In the genomic region with DNA sequence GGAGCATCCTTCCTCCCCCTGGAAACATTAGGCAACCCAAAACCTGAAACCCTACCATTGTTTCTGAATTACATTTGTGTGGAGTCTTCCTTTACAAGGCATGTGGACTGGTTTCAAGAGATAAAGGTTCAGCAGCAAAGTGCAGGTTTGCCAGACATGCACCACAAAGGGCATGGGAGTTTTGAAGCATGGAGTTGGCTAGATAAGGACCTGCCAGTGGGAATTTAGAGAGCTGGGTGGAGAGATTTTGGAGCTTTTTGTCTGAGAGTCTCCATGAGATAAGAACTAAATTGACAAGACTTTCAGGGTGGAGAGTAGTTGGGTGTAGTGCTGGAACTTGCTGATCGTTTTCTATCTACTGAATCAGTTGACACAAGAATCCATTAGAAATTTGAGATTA, we compare ENCODE assay signal across 23 mouse cellular contexts.
DNase-seq lines count a peak whose midpoint lies in the region; ATAC-seq and TF ChIP-seq lines count a peak whose summit lies in the region.
"Had no signal": no experiment of that assay in that cellular context is flagged by ENCODE, and none has a peak within 500 bp of the region (broad histone marks: within the 10 kb centered on the region; RNA-seq: fewer than 3 reads in every experiment).

No protein-coding gene starts in this region.

- no peak for TF ChIP-seq POLR2A in MEL (IDR thresholded peaks at IDR 0.05; ENCODE audit: control insufficient read depth in 1 of 2, insufficient read depth in 1 of 2, low read depth in 1 of 2, low read length in 2 of 2, poor library complexity in 1 of 2)

- no peaks in the 10 kb centered on the region for H3K36me3 ChIP-seq in liver, embryonic 11.5 days (ENCODE audit: control insufficient read depth, insufficient read depth, low read length)
- H3K36me3 ChIP-seq in liver, postnatal 0 days (replicated peaks; ENCODE audit: insufficient read depth, low read length): no peaks in the 10 kb centered on the region
- H3K36me3 ChIP-seq in MEL (ENCODE audit: control insufficient read depth in 1 of 2, insufficient read depth in 2 of 2, low read length in 2 of 2): no peaks in the 10 kb centered on the region
- no peaks in the 10 kb centered on the region for H3K36me3 ChIP-seq in forebrain, embryonic 15.5 days
- H3K36me3 ChIP-seq: G1E had no signal

- H3K27me3 ChIP-seq in liver, embryonic 11.5 days (replicated peaks; ENCODE audit: control insufficient read depth, insufficient read depth, low read length): no peaks in the 10 kb centered on the region
- H3K27me3 ChIP-seq in liver, postnatal 0 days (ENCODE audit: insufficient read depth, low read length): no peaks in the 10 kb centered on the region
- H3K27me3 ChIP-seq in MEL (ENCODE audit: control insufficient read depth in 1 of 2, insufficient read depth in 2 of 2, low read length in 2 of 2): no peaks in the 10 kb centered on the region
- H3K27me3 ChIP-seq in forebrain, embryonic 15.5 days: no peaks in the 10 kb centered on the region
- H3K27me3 ChIP-seq: CH12.LX, Patski had no signal

- TF ChIP-seq CTCF in liver, postnatal 0 days (IDR thresholded peaks at IDR 0.05; ENCODE audit: low read depth): no peak
- TF ChIP-seq CTCF in MEL (IDR thresholded peaks at IDR 0.05 in 2 of 3, conservative IDR thresholded peaks at IDR 0.05 in 1 of 3; ENCODE audit: control insufficient read depth in 1 of 3, insufficient read depth in 1 of 3, low read depth in 2 of 3, low read length in 3 of 3, poor library complexity in 1 of 3, severe bottlenecking in 1 of 3): no peak

- no peak overlapping the region for H3K4me3 ChIP-seq in liver, embryonic 11.5 days (ENCODE audit: low read depth, low read length)
- H3K4me3 ChIP-seq in liver, postnatal 0 days (ENCODE audit: low read depth, low read length): no peak overlapping the region
- H3K4me3 ChIP-seq in MEL (ENCODE audit: control insufficient read depth in 1 of 2, insufficient read depth in 1 of 2, low read depth in 2 of 2, low read length in 2 of 2): no peak overlapping the region
- no peak overlapping the region for H3K4me3 ChIP-seq in forebrain, embryonic 15.5 days

- H3K9ac ChIP-seq in liver, embryonic 11.5 days (ENCODE audit: low read depth, low read length): no peak overlapping the region
- no peak overlapping the region for H3K9ac ChIP-seq in liver, postnatal 0 days (replicated peaks)
- H3K9ac ChIP-seq in MEL (ENCODE audit: control insufficient read depth, low read depth, low read length, poor library complexity, severe bottlenecking): no peak overlapping the region
- no peak overlapping the region for H3K9ac ChIP-seq in forebrain, embryonic 15.5 days (replicated peaks)

- H3K27ac ChIP-seq in liver, embryonic 11.5 days (ENCODE audit: low read depth, low read length): no peak overlapping the region
- H3K27ac ChIP-seq in liver, postnatal 0 days (ENCODE audit: low read depth): no peak overlapping the region
- no peak overlapping the region for H3K27ac ChIP-seq in MEL (ENCODE audit: control insufficient read depth, low read depth, low read length)
- H3K27ac ChIP-seq in forebrain, embryonic 15.5 days (replicated peaks): no peak overlapping the region

- no peaks in the 10 kb centered on the region for H3K9me3 ChIP-seq in liver, embryonic 11.5 days (ENCODE audit: control insufficient read depth, low read length)
- H3K9me3 ChIP-seq in liver, postnatal 0 days (ENCODE audit: low read length): no peaks in the 10 kb centered on the region
- H3K9me3 ChIP-seq in MEL (replicated peaks; ENCODE audit: insufficient read depth, low read length): no peaks in the 10 kb centered on the region
- H3K9me3 ChIP-seq in forebrain, embryonic 15.5 days: no peaks in the 10 kb centered on the region
- H3K9me3 ChIP-seq: G1E had no signal

- 39% methylated on average over 1 of the region's 1 CpGs for WGBS in liver, embryonic 11.5 days
- 37% methylated on average over 1 of the region's 1 CpGs for WGBS in liver, postnatal 0 days (ENCODE audit: insufficient replicate concordance)
- 69% methylated on average over 1 of the region's 1 CpGs for whole genome bisulfite sequencing in forebrain, embryonic 15.5 days

- TF ChIP-seq RAD21 in MEL (IDR thresholded peaks at IDR 0.05; ENCODE audit: low read depth, low read length): no peak

- DNase-seq in liver, embryonic 11.5 days (ENCODE audit: low spot score): no peak
- DNase-seq in liver, postnatal 0 days: no peak
- DNase-seq in MEL (ENCODE audit: low read depth, low spot score): peak; percentile 25
- peak; percentile 32 for DNase-seq in MEL-GATA-1-ER (ENCODE audit: extremely low read depth, low read depth)
- no peak for DNase-seq in layer of hippocampus, postnatal 10 days (ENCODE audit: low spot score in 2 of 2)
- DNase-seq: adrenal gland, adult 2 months; adrenal gland, adult 8-10 months; adrenal gland, postnatal 10 days; adrenal gland, postnatal 14 days; adrenal gland, postnatal 25 days; adrenal gland, postnatal 36 days; B cell, adult 2 months; cerebellum, adult 11 months; cerebellum, adult 11-12 months; cerebellum, adult 18-20 months; cerebellum, adult 2 months; cerebellum, adult 8-10 months had no signal

- peak; percentile 36; the same call in 1 of the 2 replicates for ATAC-seq in liver, embryonic 11.5 days (replicated peaks; ENCODE audit: low FRiP score)
- ATAC-seq in liver, postnatal 0 days: no peak
- ATAC-seq in forebrain, embryonic 15.5 days (replicated peaks): no peak
- ATAC-seq: activated CD4-positive, CD25-positive, alpha-beta regulatory T cell, adult 4 months; CD4-positive, CD25-positive, alpha-beta regulatory T cell, adult 4 months; Patski had no signal

- H3K79me2 ChIP-seq in MEL (ENCODE audit: control insufficient read depth, insufficient read depth, low read length, poor library complexity): no peaks in the 10 kb centered on the region

- H3K4me2 ChIP-seq in liver, embryonic 11.5 days: no peak overlapping the region
- no peak overlapping the region for H3K4me2 ChIP-seq in liver, postnatal 0 days (ENCODE audit: low read depth, low read length)
- no peak overlapping the region for H3K4me2 ChIP-seq in forebrain, embryonic 15.5 days (replicated peaks)

- H3K4me1 ChIP-seq in liver, embryonic 11.5 days (replicated peaks; ENCODE audit: control insufficient read depth, insufficient read depth, low read length): no peaks in the 10 kb centered on the region
- no peaks in the 10 kb centered on the region for H3K4me1 ChIP-seq in liver, postnatal 0 days (ENCODE audit: insufficient read depth)
- peaks cover 0 to 3% of the 10 kb centered on the region in 2 experiments; a peak in 1 of 4 replicates for H3K4me1 ChIP-seq in MEL (ENCODE audit: control insufficient read depth in 1 of 2, insufficient read depth in 2 of 2, low read length in 2 of 2)
- H3K4me1 ChIP-seq in forebrain, embryonic 15.5 days: no peaks in the 10 kb centered on the region

- TF ChIP-seq EP300 in liver, postnatal 0 days (IDR thresholded peaks at IDR 0.05; ENCODE audit: low read depth): no peak
- TF ChIP-seq EP300 in MEL (IDR thresholded peaks at IDR 0.05; ENCODE audit: low read depth in 1 of 2, low read length in 2 of 2): peak; percentile 51 to 76; a peak in 3 of 4 replicates

TF ChIP-seq in MEL, 35 proteins besides CTCF, POLR2A, EP300 and RAD21:
- peak; percentile 47; the same call in 1 of the 2 replicates for TF ChIP-seq GATA1 (IDR thresholded peaks at IDR 0.05; ENCODE audit: low read depth, low read length)
- TF ChIP-seq TAL1 (IDR thresholded peaks at IDR 0.05; ENCODE audit: low read length): 0 out of 2 replicates have a peak, but pooled peaks have one; percentile 23
- TF ChIP-seq MXI1 (IDR thresholded peaks at IDR 0.05; ENCODE audit: low read depth, low read length): 0 out of 2 replicates have a peak, but pooled peaks have one; percentile 34
- TF ChIP-seq NRF1 (IDR thresholded peaks at IDR 0.05; ENCODE audit: insufficient read depth, low read depth, low read length, poor library complexity, severe bottlenecking): no peak
- peak; percentile 37; the same call in 1 of the 2 replicates for TF ChIP-seq RCOR1 (IDR thresholded peaks at IDR 0.05; ENCODE audit: low read depth, low read length)
- no peak for TF ChIP-seq USF2 (IDR thresholded peaks at IDR 0.05; ENCODE audit: borderline replicate concordance in 1 of 2, insufficient read depth in 1 of 2, low read depth in 1 of 2, low read length in 2 of 2)
- TF ChIP-seq TCF12 (IDR thresholded peaks at IDR 0.05; ENCODE audit: low read depth, low read length): peak; percentile 82; the same call in 1 of the 2 replicates

Comparison
In these comparisons a context has a peak if more than half of its experiments do, and no peak if none do; other contexts are left out.
1. DNase-seq: peak in MEL (single experiment) and MEL-GATA-1-ER (single experiment); none in liver, embryonic 11.5 days (single experiment), liver, postnatal 0 days (single experiment) and layer of hippocampus, postnatal 10 days (0 of 2).